Mouse (Mus musculus) MEL (cell line): ENCODE measurements around the gene Cdkal1. TPM values are rescaled to one million over a fixed set of nuclear protein-coding genes. Genes with fewer than 3 reads are reported as not detected.

Experiments
- DNase-seq: peaks from one replicate; pipeline ENCODE4 v3.0.0; 2011; ENCODE audit warnings: low read depth, low spot score
- H3K27ac ChIP-seq: 2 replicates; pipeline ENCODE4 v1.5.1; 2012; ENCODE audit warnings: low read depth, mild to moderate bottlenecking, control low read depth, low read length, moderate library complexity; ENCODE audit not compliant: control insufficient read depth
- H3K27me3 ChIP-seq, 2 experiments: fragments of 150-350 bp in 1 of 2; sonication (generic) in 1 of 2; 2 replicates each; pipeline ENCODE4 v1.6.1; 2012; ENCODE audit warnings: low read length in 2 of 2, mild to moderate bottlenecking in 2 of 2, improper control_type of control experiment in 1 of 2, moderate library complexity in 1 of 2; ENCODE audit not compliant: insufficient read depth in 2 of 2, control insufficient read depth in 1 of 2
- H3K36me3 ChIP-seq, 2 experiments: 2 replicates each; pipeline ENCODE4 v1.6.1; 2012 to 2014; ENCODE audit warnings: low read length in 2 of 2, improper control_type of control experiment in 1 of 2, inconsistent platforms in 1 of 2, mild to moderate bottlenecking in 1 of 2; ENCODE audit not compliant: insufficient read depth in 2 of 2, control insufficient read depth in 1 of 2
- H3K4me1 ChIP-seq, 2 experiments: fragments of 150-350 bp in 1 of 2; sonication (generic) in 1 of 2; 2 replicates each; pipeline ENCODE4 v1.6.1; 2012; ENCODE audit warnings: low read length in 2 of 2, improper control_type of control experiment in 1 of 2, mild to moderate bottlenecking in 1 of 2; ENCODE audit not compliant: insufficient read depth in 2 of 2, control insufficient read depth in 1 of 2
- H3K4me3 ChIP-seq, 2 experiments: fragments of 150-350 bp in 1 of 2; sonication (generic) in 1 of 2; 2 replicates each; pipeline ENCODE4 v1.5.1; 2012; ENCODE audit warnings: low read depth in 2 of 2, low read length in 2 of 2, mild to moderate bottlenecking in 2 of 2, moderate library complexity in 2 of 2, control low read depth in 1 of 2, improper control_type of control experiment in 1 of 2; ENCODE audit not compliant: control insufficient read depth in 1 of 2, insufficient read depth in 1 of 2
- H3K79me2 ChIP-seq: 2 replicates; pipeline ENCODE4 v1.6.1; 2012; ENCODE audit warnings: mild to moderate bottlenecking, low read length, moderate library complexity; ENCODE audit not compliant: control insufficient read depth, poor library complexity, insufficient read depth
- H3K9ac ChIP-seq: 2 replicates; pipeline ENCODE4 v1.6.1; 2012; ENCODE audit warnings: low read depth, mild to moderate bottlenecking, control low read depth, low read length, moderate library complexity; ENCODE audit not compliant: control insufficient read depth, poor library complexity, severe bottlenecking
- H3K9me3 ChIP-seq: fragments of 150-350 bp; sonication (generic); replicated peaks from 2 replicates; pipeline ENCODE4 v1.6.1; 2012; ENCODE audit warnings: mild to moderate bottlenecking, low read length, improper control_type of control experiment, moderate library complexity; ENCODE audit not compliant: insufficient read depth
- BHLHE40 ChIP-seq: IDR thresholded peaks from 2 replicates; pipeline ENCODE4 v1.6.1; 2012; ENCODE audit warnings: low read depth, mild to moderate bottlenecking, inconsistent platforms, low read length, improper control_type of control experiment, borderline replicate concordance
- CHD1 ChIP-seq: IDR thresholded peaks from 2 replicates; pipeline ENCODE4 v1.6.1; 2012; ENCODE audit warnings: low read depth, mild to moderate bottlenecking, inconsistent platforms, low read length, improper control_type of control experiment
- CHD2 ChIP-seq: IDR thresholded peaks from 2 replicates; pipeline ENCODE4 v1.6.1; 2011; ENCODE audit warnings: low read length, improper control_type of control experiment
- CTCF ChIP-seq, 3 experiments: IDR thresholded peaks in 2 of 3; conservative IDR thresholded peaks in 1 of 3; 2 replicates each; pipeline ENCODE4 v1.5.1; 2011 to 2012; ENCODE audit warnings: low read length in 3 of 3, low read depth in 2 of 3, mild to moderate bottlenecking in 2 of 3, improper control_type of control experiment in 1 of 3, inconsistent platforms in 1 of 3, mixed read lengths in 1 of 3, moderate library complexity in 1 of 3; ENCODE audit not compliant: control insufficient read depth in 1 of 3, insufficient read depth in 1 of 3, poor library complexity in 1 of 3, severe bottlenecking in 1 of 3
- E2F4 ChIP-seq: IDR thresholded peaks from 2 replicates; pipeline ENCODE4 v1.6.1; 2011; ENCODE audit warnings: low read depth, low read length, improper control_type of control experiment, borderline replicate concordance
- ELF1 ChIP-seq: IDR thresholded peaks from 2 replicates; pipeline ENCODE4 v1.6.1; 2014; ENCODE audit warnings: low read depth, mild to moderate bottlenecking, inconsistent platforms, low read length, improper control_type of control experiment, moderate library complexity
- EP300 ChIP-seq, 2 experiments: IDR thresholded peaks; 2 replicates each; pipeline ENCODE4 v1.6.1; 2011; ENCODE audit warnings: improper control_type of control experiment in 2 of 2, low read length in 2 of 2, low read depth in 1 of 2, mild to moderate bottlenecking in 1 of 2
- ETS1 ChIP-seq: IDR thresholded peaks from 2 replicates; pipeline ENCODE4 v1.6.1; 2012; ENCODE audit warnings: low read depth, mild to moderate bottlenecking, inconsistent platforms, low read length, improper control_type of control experiment, moderate library complexity
- GABPA ChIP-seq: IDR thresholded peaks from 2 replicates; pipeline ENCODE4 v1.6.1; 2012; ENCODE audit warnings: low read depth, mild to moderate bottlenecking, inconsistent platforms, low read length, improper control_type of control experiment, moderate library complexity
- GATA1 ChIP-seq: IDR thresholded peaks from 2 replicates; pipeline ENCODE4 v1.6.1; 2011; ENCODE audit warnings: low read depth, low read length, improper control_type of control experiment
- JUND ChIP-seq: IDR thresholded peaks from 2 replicates; pipeline ENCODE4 v1.6.1; 2011; ENCODE audit warnings: low read depth, mild to moderate bottlenecking, improper control_type of control experiment, low read length
- KAT2A ChIP-seq: conservative IDR thresholded peaks from 2 replicates; pipeline ENCODE4 v1.6.1; 2012; ENCODE audit warnings: low read depth, low read length, improper control_type of control experiment, inconsistent platforms
- MAFK ChIP-seq: IDR thresholded peaks from 2 replicates; pipeline ENCODE4 v1.6.1; 2011; ENCODE audit warnings: low read depth, mild to moderate bottlenecking, low read length, improper control_type of control experiment, borderline replicate concordance
- MAX ChIP-seq: IDR thresholded peaks from 2 replicates; pipeline ENCODE4 v1.6.1; 2011; ENCODE audit warnings: low read length, improper control_type of control experiment
- MAZ ChIP-seq: IDR thresholded peaks from 2 replicates; pipeline ENCODE4 v1.6.1; 2012; ENCODE audit warnings: low read depth, mild to moderate bottlenecking, inconsistent platforms, low read length, improper control_type of control experiment
- MEF2A ChIP-seq: IDR thresholded peaks from 2 replicates; pipeline ENCODE4 v1.6.1; 2014; ENCODE audit warnings: low read depth, mild to moderate bottlenecking, inconsistent platforms, low read length, improper control_type of control experiment; ENCODE audit not compliant: poor library complexity, insufficient replicate concordance, severe bottlenecking; ENCODE audit errors: extremely low read depth
- MXI1 ChIP-seq: IDR thresholded peaks from 2 replicates; pipeline ENCODE4 v1.6.1; 2011; ENCODE audit warnings: mild to moderate bottlenecking, low read depth, low read length, improper control_type of control experiment
- MYB ChIP-seq: IDR thresholded peaks from 2 replicates; pipeline ENCODE4 v1.6.1; 2011; ENCODE audit warnings: mild to moderate bottlenecking, low read depth, low read length, improper control_type of control experiment
- MYC ChIP-seq: IDR thresholded peaks from 2 replicates; pipeline ENCODE4 v1.6.1; 2011; ENCODE audit warnings: low read depth, mild to moderate bottlenecking, low read length, improper control_type of control experiment, moderate library complexity
- NELFE ChIP-seq: IDR thresholded peaks from 2 replicates; pipeline ENCODE4 v1.6.1; 2011; ENCODE audit warnings: low read depth, low read length, improper control_type of control experiment
- NRF1 ChIP-seq: IDR thresholded peaks from 2 replicates; pipeline ENCODE4 v1.6.1; 2014; ENCODE audit warnings: low read depth, mild to moderate bottlenecking, inconsistent platforms, low read length, improper control_type of control experiment, moderate library complexity; ENCODE audit not compliant: poor library complexity, insufficient read depth, severe bottlenecking
- POLR2A ChIP-seq, 2 experiments: IDR thresholded peaks; 2 replicates each; pipeline ENCODE4 v1.6.1; 2011 to 2012; ENCODE audit warnings: low read length in 2 of 2, mild to moderate bottlenecking in 2 of 2, control low read depth in 1 of 2, improper control_type of control experiment in 1 of 2, low read depth in 1 of 2, moderate library complexity in 1 of 2; ENCODE audit not compliant: control insufficient read depth in 1 of 2, insufficient read depth in 1 of 2, poor library complexity in 1 of 2
- POLR2AphosphoS2 ChIP-seq: IDR thresholded peaks from 2 replicates; pipeline ENCODE4 v1.6.1; 2011; ENCODE audit warnings: low read length, improper control_type of control experiment
- POLR2AphosphoS5 ChIP-seq: IDR thresholded peaks from 2 replicates; pipeline ENCODE4 v1.6.1; 2012; ENCODE audit warnings: low read depth, borderline replicate concordance, mild to moderate bottlenecking, inconsistent platforms, low read length, moderate library complexity, mixed read lengths
- RAD21 ChIP-seq: IDR thresholded peaks from 2 replicates; pipeline ENCODE4 v1.6.1; 2011; ENCODE audit warnings: mild to moderate bottlenecking, low read depth, low read length, improper control_type of control experiment
- RCOR1 ChIP-seq: IDR thresholded peaks from 2 replicates; pipeline ENCODE4 v1.6.1; 2012; ENCODE audit warnings: low read depth, mild to moderate bottlenecking, inconsistent platforms, low read length, improper control_type of control experiment
- SIN3A ChIP-seq: IDR thresholded peaks from 2 replicates; pipeline ENCODE4 v1.6.1; 2012; ENCODE audit warnings: low read length, improper control_type of control experiment, inconsistent platforms
- SMC3 ChIP-seq: IDR thresholded peaks from 2 replicates; pipeline ENCODE4 v1.6.1; 2011; ENCODE audit warnings: low read depth, low read length, improper control_type of control experiment
- TAL1 ChIP-seq: IDR thresholded peaks from 2 replicates; pipeline ENCODE4 v1.6.1; 2012; ENCODE audit warnings: mild to moderate bottlenecking, inconsistent platforms, low read length, moderate library complexity, mixed read lengths
- TBP ChIP-seq: IDR thresholded peaks from 2 replicates; pipeline ENCODE4 v1.8.0; 2011; ENCODE audit warnings: low read depth, low read length, improper control_type of control experiment
- TCF12 ChIP-seq: IDR thresholded peaks from 2 replicates; pipeline ENCODE4 v1.6.1; 2014; ENCODE audit warnings: low read depth, mild to moderate bottlenecking, inconsistent platforms, low read length, improper control_type of control experiment, moderate library complexity
- UBTF ChIP-seq: IDR thresholded peaks from 2 replicates; pipeline ENCODE4 v1.6.1; 2012; ENCODE audit warnings: low read depth, mild to moderate bottlenecking, inconsistent platforms, low read length, improper control_type of control experiment, moderate library complexity, borderline replicate concordance; ENCODE audit not compliant: insufficient read depth
- USF1 ChIP-seq: IDR thresholded peaks from 2 replicates; pipeline ENCODE4 v1.6.1; 2014; ENCODE audit warnings: low read depth, mild to moderate bottlenecking, inconsistent platforms, low read length, improper control_type of control experiment, moderate library complexity
- USF2 ChIP-seq, 2 experiments: IDR thresholded peaks; 2 replicates each; pipeline ENCODE4 v1.6.1; 2011 to 2012; ENCODE audit warnings: improper control_type of control experiment in 2 of 2, low read length in 2 of 2, borderline replicate concordance in 1 of 2, inconsistent platforms in 1 of 2, low read depth in 1 of 2, mild to moderate bottlenecking in 1 of 2; ENCODE audit not compliant: insufficient read depth in 1 of 2
- ZC3H11A ChIP-seq: IDR thresholded peaks from 2 replicates; pipeline ENCODE4 v1.6.1; 2012; ENCODE audit warnings: low read depth, mild to moderate bottlenecking, inconsistent platforms, low read length, improper control_type of control experiment
- ZKSCAN1 ChIP-seq: IDR thresholded peaks from 2 replicates; pipeline ENCODE4 v1.6.1; 2012; ENCODE audit warnings: low read depth, mild to moderate bottlenecking, inconsistent platforms, low read length, improper control_type of control experiment, moderate library complexity
- ZMIZ1 ChIP-seq: IDR thresholded peaks from 2 replicates; pipeline ENCODE4 v1.6.1; 2012; ENCODE audit warnings: low read depth, mild to moderate bottlenecking, inconsistent platforms, low read length, improper control_type of control experiment, moderate library complexity
- ZNF384 ChIP-seq: IDR thresholded peaks from 2 replicates; pipeline ENCODE4 v1.6.1; 2012; ENCODE audit warnings: low read depth, mild to moderate bottlenecking, inconsistent platforms, low read length, improper control_type of control experiment
- polyA plus RNA-seq, 2 experiments: library from polyadenylated mRNA; stranded (reverse) in 1 of 2; unstranded in 1 of 2; fragments of >175 nt in 1 of 2; fragments of >200 nt in 1 of 2; gene quantifications; 2 replicates each; pipeline versions ENCODE4 v1.2.1 to v1.2.4; 2012; ENCODE audit warnings: low replicate concordance in 2 of 2, low read depth in 1 of 2; ENCODE audit not compliant: insufficient read length in 2 of 2, insufficient read depth in 1 of 2, missing spikeins in 1 of 2
- total RNA-seq: library from RNA; depleted of rRNA; stranded (reverse); fragments of 300-350 nt; gene quantifications from 2 replicates; pipeline ENCODE4 v1.2.3, GENCODE M21; 2012

Gene Cdkal1
- total and polyA plus RNA-seq, 3 experiments: 10.6 to 11.0 TPM; not detected in 1

DNA sequence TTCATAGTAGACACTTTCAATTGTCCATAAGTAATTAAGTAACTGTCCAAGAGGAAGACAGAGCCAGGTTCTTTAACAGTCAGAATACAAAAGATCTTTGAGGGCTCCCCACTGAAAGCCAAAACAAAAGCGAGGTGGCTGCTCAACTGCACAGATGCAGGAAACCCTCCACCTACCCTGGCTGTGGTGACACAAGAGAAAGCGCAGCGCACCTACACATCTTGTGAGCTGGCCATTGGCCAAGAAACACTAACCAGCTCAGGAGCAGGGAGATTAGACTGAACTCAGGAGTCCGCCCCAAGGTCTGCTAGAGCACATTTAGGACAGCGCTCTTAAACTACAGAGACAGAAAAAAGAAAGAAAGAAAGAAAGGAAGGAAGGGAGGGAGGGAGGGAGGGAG is 226.9 kb downstream of the Cdkal1 start:
- Histone ChIP-seq H3K9ac (peak overlapping the region; percentile 51), H3K79me2 (no peaks in the 10 kb centered on the region), H3K4me1 (peaks cover 23 to 24% of the 10 kb centered on the region in 2 experiments), H3K4me3 (peak overlapping the region; percentile 33 to 50), H3K9me3 (no peaks in the 10 kb centered on the region), H3K27me3 (no peaks in the 10 kb centered on the region), H3K36me3 (peaks cover 0 to 32% of the 10 kb centered on the region in 2 experiments; a peak in 2 of 4 replicates), H3K27ac (peak overlapping the region; percentile 60)
- peak; percentile 88 for DNase-seq
- TF ChIP-seq ZNF384 (no peak), TBP (no peak), BHLHE40 (peak; percentile 24; the same call in 1 of the 2 replicates), KAT2A (no peak), CTCF (IDR thresholded peaks at IDR 0.05 in 2 of 3, conservative IDR thresholded peaks at IDR 0.05 in 1 of 3; ENCODE audit: control insufficient read depth in 1 of 3, insufficient read depth in 1 of 3, low read depth in 2 of 3, low read length in 3 of 3, poor library complexity in 1 of 3, severe bottlenecking in 1 of 3) (no peak), RAD21 (no peak), MXI1 (peak; percentile 51; the same call in 1 of the 2 replicates), ELF1 (no peak), TCF12 (no peak), USF1 (no peak), MAFK (no peak), USF2 (IDR thresholded peaks at IDR 0.05; ENCODE audit: borderline replicate concordance in 1 of 2, insufficient read depth in 1 of 2, low read depth in 1 of 2, low read length in 2 of 2) (no peak), MYC (no peak), MAZ (no peak), NRF1 (peak; percentile 16; the same call in 1 of the 2 replicates), ZC3H11A (no peak), MYB (no peak), CHD2 (no peak), NELFE (no peak), POLR2A (IDR thresholded peaks at IDR 0.05; ENCODE audit: control insufficient read depth in 1 of 2, insufficient read depth in 1 of 2, low read depth in 1 of 2, low read length in 2 of 2, poor library complexity in 1 of 2) (no peak), SIN3A (peak; percentile 47), E2F4 (no peak), GABPA (no peak), RCOR1 (no peak), UBTF (no peak), MEF2A (no peak), POLR2AphosphoS5 (no peak), TAL1 (no peak), MAX (no peak), EP300 (IDR thresholded peaks at IDR 0.05; ENCODE audit: low read depth in 1 of 2, low read length in 2 of 2) (peak in 1 of 2 experiments; percentile 29; a peak in 2 of 4 replicates), CHD1 (no peak), ZMIZ1 (no peak), JUND (no peak), SMC3 (no peak), ZKSCAN1 (no peak), POLR2AphosphoS2 (no peak), ETS1 (0 out of 2 replicates have a peak, but pooled peaks have one; percentile 43), GATA1 (peak; percentile 28; the same call in 1 of the 2 replicates)
